Mouse (Mus musculus) neural tube, embryonic 13.5 days (tissue): Measurements from ENCODE around the gene Exo5. TPM values are rescaled to one million over a fixed set of nuclear protein-coding genes. Genes with fewer than 3 reads are reported as not detected.
A peak's percentile ranks its signal among the peaks of the same experiment; 100 is the strongest.

Source experiments
- ATAC-seq: fragments of 200-750 bp; cut with Nextera tagmentation; 2 replicates; pipeline ENCODE4 v1.8.0; 2017; ENCODE audit warnings: low read depth, mild to moderate bottlenecking, moderate TSS enrichment, moderate library complexity
- H3K27ac ChIP-seq: fragments of 300-500 bp; sonication (generic); replicated peaks from 2 replicates; pipeline ENCODE4 v1.5.1; 2015; ENCODE audit warnings: moderate library complexity, mild to moderate bottlenecking, inconsistent platforms
- H3K27me3 ChIP-seq: fragments of 300-500 bp; sonication (generic); 2 replicates; pipeline ENCODE4 v1.6.1; 2015; ENCODE audit warnings: mild to moderate bottlenecking, inconsistent platforms
- H3K36me3 ChIP-seq: fragments of 300-500 bp; sonication (generic); 2 replicates; pipeline ENCODE4 v1.6.1; 2015; ENCODE audit warnings: mild to moderate bottlenecking, inconsistent platforms
- H3K4me1 ChIP-seq: fragments of 300-500 bp; sonication (generic); replicated peaks from 2 replicates; pipeline ENCODE4 v1.6.1; 2015; ENCODE audit warnings: inconsistent platforms
- H3K4me2 ChIP-seq: fragments of 300-500 bp; sonication (generic); 2 replicates; pipeline ENCODE4 v1.6.1; 2015; ENCODE audit warnings: inconsistent platforms, mild to moderate bottlenecking, moderate library complexity
- H3K4me3 ChIP-seq: fragments of 300-500 bp; sonication (generic); 2 replicates; pipeline ENCODE4 v1.5.1; 2015; ENCODE audit warnings: mild to moderate bottlenecking, inconsistent platforms
- H3K9ac ChIP-seq: fragments of 300-500 bp; sonication (generic); 2 replicates; pipeline ENCODE4 v1.6.1; 2015; ENCODE audit warnings: moderate library complexity, mild to moderate bottlenecking, inconsistent platforms
- H3K9me3 ChIP-seq: fragments of 300-500 bp; sonication (generic); 2 replicates; pipeline ENCODE4 v1.6.1; 2016; ENCODE audit warnings: inconsistent platforms
- WGBS: fragments of 180-500 bp; shearing (Covaris S2); methylation state at CpG from one replicate; pipeline ENCODE4 v1.1.7; 2015; 5-methylcytosine and 5-hydroxymethylcytosine counted together
- microRNA-seq: library from miRNA; unstranded; fragments of <30 nt; microRNA quantifications from one replicate; pipeline ENCODE4, GENCODE M21; 2016
- polyA plus RNA-seq: library from polyadenylated mRNA; unstranded; fragments of >200 nt; fragmentation: Nextera tagmentation; extraction: Ambion mirVana; gene quantifications from 2 replicates; pipeline ENCODE4 v1.2.1, GENCODE M21; 2015

The Exo5 gene
- polyA plus RNA-seq, 1 experiment from 2014 or later = 36.1 TPM

GRCm38 (mm10) chr4:120885208-120886120 is 39.4 kb downstream of the Exo5 start:
- 41% methylated on average over 13 of the region's 13 CpGs for WGBS
- H3K4me1 ChIP-seq = peaks cover 43% of the 10 kb centered on the region
- H3K9me3 ChIP-seq = no peaks in the 10 kb centered on the region
- no peaks in the 10 kb centered on the region; the same call in 1 of the 2 replicates for H3K27me3 ChIP-seq
- no peak overlapping the region for H3K27ac ChIP-seq
- H3K36me3 ChIP-seq = no peaks in the 10 kb centered on the region
- no peak overlapping the region for H3K4me3 ChIP-seq
- ATAC-seq = no peak
- H3K4me2 ChIP-seq = no peak overlapping the region
- H3K9ac ChIP-seq = no peak overlapping the region

GRCm38 (mm10) chr4:120882002-120882625 is 42.7 kb downstream of the Exo5 start:
- 30% methylated on average over 5 of the region's 5 CpGs for WGBS
- Histone ChIP-seq H3K27ac (no peak overlapping the region), H3K4me2 (no peak overlapping the region), H3K36me3 (no peaks in the 10 kb centered on the region), H3K9me3 (no peaks in the 10 kb centered on the region), H3K4me3 (no peak overlapping the region), H3K9ac (0 out of 2 replicates have a peak overlapping the region, but pooled peaks have one; percentile 23), H3K4me1 (peaks cover 59% of the 10 kb centered on the region), H3K27me3 (no peaks in the 10 kb centered on the region; the same call in 1 of the 2 replicates)
- peak; percentile 79 for ATAC-seq

GRCm38 (mm10) chr4:120880731-120881432 is 43.9 kb downstream of the Exo5 start:
- WGBS = 58% methylated on average over 6 of the region's 6 CpGs
- H3K27ac ChIP-seq = no peak overlapping the region
- H3K4me1 ChIP-seq = peaks cover 54% of the 10 kb centered on the region
- no peaks in the 10 kb centered on the region for H3K36me3 ChIP-seq
- no peak overlapping the region for H3K4me2 ChIP-seq
- H3K4me3 ChIP-seq = no peak overlapping the region
- no peaks in the 10 kb centered on the region for H3K9me3 ChIP-seq
- no peaks in the 10 kb centered on the region for H3K27me3 ChIP-seq
- H3K9ac ChIP-seq = no peak overlapping the region
- ATAC-seq = no peak

GRCm38 (mm10) chr4:120879386-120879785 is 45.4 kb downstream of the Exo5 start:
- no peak overlapping the region for H3K4me2 ChIP-seq
- no peaks in the 10 kb centered on the region for H3K27me3 ChIP-seq
- WGBS = 28% methylated on average over 4 of the region's 4 CpGs
- H3K27ac ChIP-seq = no peak overlapping the region
- no peak for ATAC-seq
- peaks cover 45% of the 10 kb centered on the region for H3K4me1 ChIP-seq
- no peaks in the 10 kb centered on the region for H3K36me3 ChIP-seq
- H3K9me3 ChIP-seq = no peaks in the 10 kb centered on the region
- no peak overlapping the region for H3K9ac ChIP-seq
- no peak overlapping the region for H3K4me3 ChIP-seq

GRCm38 (mm10) chr4:120878728-120879127 is 46.1 kb downstream of the Exo5 start:
- no peak overlapping the region for H3K9ac ChIP-seq
- no peak for ATAC-seq

GRCm38 (mm10) chr4:120875961-120876360 is 48.9 kb downstream of the Exo5 start:
- 42% methylated on average over 3 of the region's 3 CpGs for WGBS

More at GRCm38 (mm10) chr4:120878728-120879127, 46.1 kb downstream of the Exo5 start:
- 63% methylated on average over 3 of the region's 3 CpGs for WGBS
- no peaks in the 10 kb centered on the region for H3K27me3 ChIP-seq
- H3K4me2 ChIP-seq = no peak overlapping the region
- H3K4me1 ChIP-seq = peaks cover 45% of the 10 kb centered on the region
- H3K27ac ChIP-seq = no peak overlapping the region
- no peak overlapping the region for H3K4me3 ChIP-seq
- H3K9me3 ChIP-seq = no peaks in the 10 kb centered on the region
- no peaks in the 10 kb centered on the region for H3K36me3 ChIP-seq

More at GRCm38 (mm10) chr4:120875961-120876360, 48.9 kb downstream of the Exo5 start:
- Histone ChIP-seq H3K9me3 (no peaks in the 10 kb centered on the region), H3K4me3 (no peak overlapping the region), H3K4me2 (no peak overlapping the region), H3K36me3 (no peaks in the 10 kb centered on the region), H3K27me3 (no peaks in the 10 kb centered on the region), H3K9ac (no peak overlapping the region), H3K27ac (no peak overlapping the region), H3K4me1 (peaks cover 20% of the 10 kb centered on the region)
- no peak for ATAC-seq

Small RNAs within 50 kb of the gene (microRNA-seq; reads per million reads assigned to microRNA genes)
- gene Mir7015 = not detected

Other genes starting within 250 kb of the Exo5 start
- gene Kcnq4, start 176.4 kb downstream of the Exo5 start, polyA plus RNA-seq = 5.0 and 5.8 TPM in 2 replicates
- gene Nfyc, start 93.4 kb downstream of the Exo5 start, polyA plus RNA-seq = 86.6 and 90.8 TPM in 2 replicates
- 16.1 and 18.8 TPM in 2 replicates for gene Rims3, start 70.2 kb downstream of the Exo5 start, polyA plus RNA-seq
- gene Zfp69, start 26.7 kb upstream of the Exo5 start, polyA plus RNA-seq = 7.9 and 8.3 TPM in 2 replicates
- 42.0 and 42.4 TPM in 2 replicates for gene Smap2, start 92.2 kb upstream of the Exo5 start, polyA plus RNA-seq
- gene Col9a2, start 114.4 kb upstream of the Exo5 start, polyA plus RNA-seq = 17.7 and 24.4 TPM in 2 replicates
- gene Zmpste24, start 173.2 kb upstream of the Exo5 start, polyA plus RNA-seq = 28.3 and 31.0 TPM in 2 replicates
- not detected in 2 replicates for gene Tmco2, start 184.2 kb upstream of the Exo5 start, polyA plus RNA-seq